Comparison of ENCODE assay signal across 11 mouse cellular contexts in the genomic region with DNA sequence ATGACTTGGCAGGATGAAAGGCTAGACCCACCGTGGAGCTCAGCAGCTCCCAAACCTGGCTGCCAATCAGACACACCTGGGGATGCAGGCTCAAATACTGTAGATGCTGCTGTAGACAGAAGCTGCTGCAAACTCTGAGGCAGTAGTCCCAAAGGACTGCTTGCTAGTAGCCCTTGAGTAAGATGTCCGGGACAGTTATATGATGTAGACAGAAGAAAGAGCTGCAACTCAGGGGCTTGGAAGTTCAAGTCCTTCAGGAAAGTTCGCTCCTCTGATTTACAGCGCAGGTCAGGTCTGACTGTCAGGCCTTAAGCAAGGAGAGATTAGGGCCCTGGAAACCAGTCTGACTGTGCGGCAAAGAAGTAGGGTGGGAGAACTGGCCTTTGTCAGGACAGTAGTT.
DNase-seq lines count a peak whose midpoint lies in the region; ATAC-seq and TF ChIP-seq lines count a peak whose summit lies in the region.
"Had no signal": no experiment of that assay in that cellular context is flagged by ENCODE, and none has a peak within 500 bp of the region (broad histone marks: within the 10 kb centered on the region; RNA-seq: fewer than 3 reads in every experiment).

No protein-coding gene starts in this region.

- no peak overlapping the region for H3K4me2 ChIP-seq in limb, embryonic 11.5 days (ENCODE audit: low read depth, severe bottlenecking)
- H3K4me2 ChIP-seq in neural tube, embryonic 14.5 days (ENCODE audit: low read depth, low read length): peak overlapping the region; percentile 72

- 13% methylated on average over 5 of the region's 5 CpGs for WGBS in limb, embryonic 11.5 days
- WGBS in neural tube, embryonic 14.5 days: 9% methylated on average over 5 of the region's 5 CpGs

- peak; percentile 85 for DNase-seq in heart, adult 11 months
- no peak for DNase-seq in heart, postnatal 4 days
- peak; percentile 31 for DNase-seq in left cerebral cortex, postnatal 4 days
- DNase-seq in left cerebral cortex, postnatal 36 days (ENCODE audit: low spot score in 2 of 2): no peak
- DNase-seq in limb, embryonic 11.5 days (ENCODE audit: low spot score): peak; percentile 34
- DNase-seq in layer of hippocampus, adult 2 months (ENCODE audit: low spot score in 2 of 2): no peak
- DNase-seq: B cell, adult 2 months; cerebellum, postnatal 14 days; lung, adult 18-20 months had no signal

- H3K4me1 ChIP-seq in limb, embryonic 11.5 days (ENCODE audit: control insufficient read depth, insufficient read depth, low read length): peaks cover 5% of the 10 kb centered on the region; the same call in 1 of the 2 replicates
- peaks cover 20% of the 10 kb centered on the region for H3K4me1 ChIP-seq in neural tube, embryonic 14.5 days (ENCODE audit: control insufficient read depth, insufficient read depth, low read length)

- H3K36me3 ChIP-seq in limb, embryonic 11.5 days (ENCODE audit: control insufficient read depth, insufficient read depth, low read length): no peaks in the 10 kb centered on the region
- H3K36me3 ChIP-seq in neural tube, embryonic 14.5 days (ENCODE audit: control insufficient read depth, insufficient read depth, low read length): no peaks in the 10 kb centered on the region

- H3K4me3 ChIP-seq in limb, embryonic 11.5 days (ENCODE audit: low read depth, low read length): no peak overlapping the region
- H3K4me3 ChIP-seq in neural tube, embryonic 14.5 days (ENCODE audit: low read depth, low read length): 0 out of 2 replicates have a peak overlapping the region, but pooled peaks have one; percentile 75
- no peak overlapping the region for H3K4me3 ChIP-seq in layer of hippocampus, adult 2 months

- no peaks in the 10 kb centered on the region for H3K9me3 ChIP-seq in limb, embryonic 11.5 days (ENCODE audit: control insufficient read depth, low read length)
- no peaks in the 10 kb centered on the region for H3K9me3 ChIP-seq in neural tube, embryonic 14.5 days (ENCODE audit: control insufficient read depth, low read length)

- no peak for TF ChIP-seq CTCF in layer of hippocampus, adult 2 months (conservative IDR thresholded peaks at IDR 0.05)

- no peak overlapping the region for H3K27ac ChIP-seq in limb, embryonic 11.5 days (replicated peaks; ENCODE audit: low read depth, low read length)
- H3K27ac ChIP-seq in neural tube, embryonic 14.5 days (ENCODE audit: low read depth, low read length): no peak overlapping the region
- no peak overlapping the region for H3K27ac ChIP-seq in layer of hippocampus, adult 2 months

- peaks cover 10% of the 10 kb centered on the region for H3K27me3 ChIP-seq in limb, embryonic 11.5 days (ENCODE audit: control insufficient read depth, insufficient read depth, low read length)
- no peaks in the 10 kb centered on the region; the same call in 1 of the 2 replicates for H3K27me3 ChIP-seq in neural tube, embryonic 14.5 days (ENCODE audit: control insufficient read depth, insufficient read depth, low read length)

- intact Hi-C loops in left cerebral cortex, postnatal 4 days (cut with DNase I): no loop called here
- intact Hi-C loops in left cerebral cortex, postnatal 36 days (cut with DNase I): loop anchor here (10.0 kb wide), 1 partner anchor 214 kb away; no protein-coding TSS in a partner anchor

- H3K9ac ChIP-seq in limb, embryonic 11.5 days (ENCODE audit: low read length): no peak overlapping the region
- H3K9ac ChIP-seq in neural tube, embryonic 14.5 days (replicated peaks; ENCODE audit: low read depth, low read length): no peak overlapping the region

- no peak for ATAC-seq in limb, embryonic 11.5 days (ENCODE audit: insufficient number of reproducible peaks, low FRiP score, low TSS enrichment, low read depth)
- no peak for ATAC-seq in neural tube, embryonic 14.5 days (ENCODE audit: low read depth)
- no peak for ATAC-seq in activated CD4-positive, CD25-positive, alpha-beta regulatory T cell, adult 4 months

Comparison
In these comparisons a context has a peak if more than half of its experiments do, and no peak if none do; other contexts are left out.
1. DNase-seq: peak in heart, adult 11 months (single experiment), left cerebral cortex, postnatal 4 days (single experiment) and limb, embryonic 11.5 days (single experiment); none in heart, postnatal 4 days (single experiment), left cerebral cortex, postnatal 36 days (0 of 2) and layer of hippocampus, adult 2 months (0 of 2).